Mouse (Mus musculus): ENCODE data around the gene Gtf2ird2. TPM values are rescaled to one million over a fixed set of nuclear protein-coding genes. Genes with fewer than 3 reads are reported as not detected.

The Gtf2ird2 gene
- polyA plus RNA-seq, 1 experiment, result 3.5 TPM

DNA sequence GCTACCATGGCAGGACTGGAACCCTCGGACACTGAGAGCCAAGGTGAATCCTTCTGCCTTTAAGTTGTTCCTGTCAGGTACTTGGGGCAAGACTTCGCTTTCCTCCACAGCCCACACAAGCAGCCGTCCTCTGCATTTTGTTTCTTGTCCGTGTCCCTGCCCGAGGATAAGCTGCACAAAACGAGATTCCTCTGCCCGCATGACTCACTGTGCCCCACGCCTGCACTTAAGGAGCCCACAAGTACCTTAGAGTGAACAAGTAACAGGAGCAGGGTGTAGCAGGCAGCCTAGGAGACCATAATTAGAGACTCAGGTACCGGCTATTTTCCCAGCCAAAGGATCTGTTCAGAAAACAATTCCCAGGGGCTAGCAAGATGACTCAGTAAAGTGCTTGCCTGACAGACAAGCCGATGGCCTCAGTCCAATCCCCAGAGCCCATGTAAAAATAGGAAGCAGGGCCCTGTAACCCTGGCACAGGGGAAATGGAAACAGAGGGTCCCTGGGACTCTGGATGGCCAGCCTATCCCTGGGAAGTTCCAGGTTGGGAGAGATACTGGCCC lies 36.5 kb upstream of the Gtf2ird2 start:
- no peaks in the 10 kb centered on the region for H3K4me1 ChIP-seq (ENCODE audit: control insufficient read depth, insufficient read depth, insufficient read length, low read length)
- no peak overlapping the region for H3K4me3 ChIP-seq (ENCODE audit: low read depth, low read length)
- no peak overlapping the region for H3K27ac ChIP-seq (ENCODE audit: insufficient read depth, low read depth, low read length)
- no peak for TF ChIP-seq CTCF (IDR thresholded peaks at IDR 0.05; ENCODE audit: extremely low read depth, insufficient read length, insufficient replicate concordance, low read depth, low read length)
- no peak for TF ChIP-seq POLR2A (IDR thresholded peaks at IDR 0.05; ENCODE audit: low read depth, low read length)
- H3K27me3 ChIP-seq (ENCODE audit: control insufficient read depth, insufficient read depth, low read length), result no peaks in the 10 kb centered on the region
- peaks cover 14% of the 10 kb centered on the region for H3K36me3 ChIP-seq (ENCODE audit: control insufficient read depth, insufficient read depth, low read length)
- 87% methylated on average over 10 of the region's 10 CpGs for WGBS

DNA sequence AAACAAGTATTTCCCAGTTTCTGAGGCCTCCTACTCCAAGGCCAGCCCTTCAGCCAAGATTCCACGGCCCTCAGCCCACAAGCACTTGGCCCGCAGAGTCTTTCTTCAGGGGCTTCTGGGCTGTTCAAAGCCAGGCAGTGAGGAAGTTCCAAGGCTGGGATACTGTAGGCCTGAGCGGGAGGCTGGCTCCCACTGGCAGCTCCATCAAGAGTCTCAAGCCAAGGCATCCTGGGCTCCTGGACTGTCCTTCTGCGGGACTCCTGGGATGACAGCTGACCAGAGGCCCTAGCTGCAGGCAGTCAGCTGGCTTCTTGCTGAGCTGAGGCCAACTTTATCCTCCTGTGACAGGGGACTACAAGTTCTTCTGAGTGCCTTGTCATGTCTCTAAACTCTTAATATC lies 35.7 kb upstream of the Gtf2ird2 start:
- Histone ChIP-seq H3K27me3 (ENCODE audit: control insufficient read depth, insufficient read depth, low read length) (no peaks in the 10 kb centered on the region), H3K27ac (ENCODE audit: insufficient read depth, low read depth, low read length) (no peak overlapping the region), H3K36me3 (ENCODE audit: control insufficient read depth, insufficient read depth, low read length) (peaks cover 14% of the 10 kb centered on the region), H3K4me3 (ENCODE audit: low read depth, low read length) (no peak overlapping the region), H3K4me1 (ENCODE audit: control insufficient read depth, insufficient read depth, insufficient read length, low read length) (no peaks in the 10 kb centered on the region)
- TF ChIP-seq CTCF (IDR thresholded peaks at IDR 0.05; ENCODE audit: extremely low read depth, insufficient read length, insufficient replicate concordance, low read depth, low read length), result no peak
- no peak for TF ChIP-seq POLR2A (IDR thresholded peaks at IDR 0.05; ENCODE audit: low read depth, low read length)
- 88% methylated on average over 4 of the region's 4 CpGs for WGBS

DNA sequence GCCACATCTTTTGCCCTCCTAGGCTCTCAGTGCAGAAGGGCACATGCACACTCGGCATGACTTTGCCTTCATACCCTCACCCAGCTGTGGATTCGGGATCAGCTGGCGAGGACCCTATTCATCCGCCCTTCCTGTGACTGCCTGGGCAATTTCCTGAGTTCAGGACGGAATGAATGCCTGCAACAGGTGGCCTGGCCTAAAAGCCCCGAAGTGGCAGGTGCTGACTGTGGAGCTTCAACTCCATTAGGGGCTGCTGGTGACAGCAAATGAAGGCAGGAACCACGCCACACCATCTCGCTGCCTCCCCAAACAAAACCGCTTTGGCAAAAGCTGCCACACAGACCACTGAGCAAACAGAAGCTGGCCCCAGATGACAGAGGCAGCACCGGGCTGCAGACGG lies 31.9 kb upstream of the Gtf2ird2 start:
- Histone ChIP-seq H3K4me3 (ENCODE audit: low read depth, low read length) (no peak overlapping the region), H3K27ac (ENCODE audit: insufficient read depth, low read depth, low read length) (no peak overlapping the region), H3K27me3 (ENCODE audit: control insufficient read depth, insufficient read depth, low read length) (no peaks in the 10 kb centered on the region), H3K36me3 (ENCODE audit: control insufficient read depth, insufficient read depth, low read length) (peaks cover 30% of the 10 kb centered on the region), H3K4me1 (ENCODE audit: control insufficient read depth, insufficient read depth, insufficient read length, low read length) (no peaks in the 10 kb centered on the region)
- 80% methylated on average over 11 of the region's 11 CpGs for WGBS
- TF ChIP-seq POLR2A (IDR thresholded peaks at IDR 0.05; ENCODE audit: low read depth, low read length) (no peak), CTCF (IDR thresholded peaks at IDR 0.05; ENCODE audit: extremely low read depth, insufficient read length, insufficient replicate concordance, low read depth, low read length) (no peak)

DNA sequence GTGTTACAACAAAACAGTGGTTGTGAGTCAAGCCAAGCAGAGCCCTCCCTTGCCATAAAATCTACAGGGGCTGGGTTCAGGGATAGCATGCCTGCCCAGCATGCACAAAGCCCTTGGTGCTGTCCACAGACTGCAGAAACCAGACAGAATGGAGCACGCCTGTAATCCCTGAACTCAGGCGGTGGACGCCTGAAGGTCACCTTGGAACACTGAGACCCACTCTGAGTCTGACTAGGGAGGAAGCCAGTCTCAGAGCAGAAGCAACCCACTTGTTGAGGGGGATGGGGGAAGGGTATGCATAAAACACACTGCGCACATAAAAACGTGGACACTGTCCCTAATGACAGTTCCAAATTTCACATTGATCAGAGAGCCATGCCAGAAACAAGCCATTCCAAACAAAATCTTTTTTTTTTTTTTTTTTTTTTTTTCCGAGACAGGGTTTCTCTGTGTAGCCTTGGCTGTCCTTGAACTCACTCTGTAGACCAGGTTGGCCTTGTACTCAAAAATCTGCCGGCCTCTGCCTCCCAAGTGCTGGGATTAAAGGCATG lies 27.8 kb upstream of the Gtf2ird2 start:
- no peak for TF ChIP-seq CTCF (IDR thresholded peaks at IDR 0.05; ENCODE audit: extremely low read depth, insufficient read length, insufficient replicate concordance, low read depth, low read length)
- TF ChIP-seq POLR2A (IDR thresholded peaks at IDR 0.05; ENCODE audit: low read depth, low read length), result no peak

DNA sequence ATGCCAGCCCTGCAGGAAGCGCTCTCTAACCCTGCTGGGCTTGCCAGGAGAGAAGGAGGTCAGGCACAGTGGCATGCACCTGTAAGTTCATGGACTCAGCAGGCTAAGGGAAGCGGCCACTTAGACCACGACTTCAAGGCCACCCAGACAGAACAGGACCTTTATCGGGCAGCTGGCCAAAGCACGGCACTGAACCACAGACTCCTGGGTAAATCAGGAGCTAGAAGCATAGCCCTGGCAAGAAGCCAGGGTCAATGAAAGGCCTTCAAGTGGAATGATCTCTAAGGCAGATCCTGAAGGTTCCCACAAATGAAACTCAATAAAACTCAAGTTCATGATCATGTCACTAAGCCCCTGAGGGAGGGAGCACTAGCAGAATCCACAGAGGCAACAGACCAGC lies 19.1 kb upstream of the Gtf2ird2 start:
- Histone ChIP-seq H3K27me3 (ENCODE audit: control insufficient read depth, insufficient read depth, low read length) (no peaks in the 10 kb centered on the region), H3K27ac (ENCODE audit: insufficient read depth, low read depth, low read length) (no peak overlapping the region), H3K36me3 (ENCODE audit: control insufficient read depth, insufficient read depth, low read length) (peaks cover 20% of the 10 kb centered on the region), H3K4me1 (ENCODE audit: control insufficient read depth, insufficient read depth, insufficient read length, low read length) (peaks cover 2% of the 10 kb centered on the region; the same call in 1 of the 2 replicates), H3K4me3 (ENCODE audit: low read depth, low read length) (no peak overlapping the region)
- whole genome bisulfite sequencing, result 33% methylated on average over 5 of the region's 5 CpGs
- no peak for TF ChIP-seq POLR2A (IDR thresholded peaks at IDR 0.05; ENCODE audit: low read depth, low read length)
- no peak for TF ChIP-seq CTCF (IDR thresholded peaks at IDR 0.05; ENCODE audit: extremely low read depth, insufficient read length, insufficient replicate concordance, low read depth, low read length)

More for the DNA sequence above, 27.8 kb upstream of the Gtf2ird2 start:
- peaks cover 27% of the 10 kb centered on the region for H3K36me3 ChIP-seq (ENCODE audit: control insufficient read depth, insufficient read depth, low read length)
- no peak overlapping the region for H3K27ac ChIP-seq (ENCODE audit: insufficient read depth, low read depth, low read length)
- WGBS, result 82% methylated on average over 7 of the region's 7 CpGs
- H3K4me1 ChIP-seq (ENCODE audit: control insufficient read depth, insufficient read depth, insufficient read length, low read length), result no peaks in the 10 kb centered on the region
- no peaks in the 10 kb centered on the region for H3K27me3 ChIP-seq (ENCODE audit: control insufficient read depth, insufficient read depth, low read length)
- no peak overlapping the region for H3K4me3 ChIP-seq (ENCODE audit: low read depth, low read length)

DNA sequence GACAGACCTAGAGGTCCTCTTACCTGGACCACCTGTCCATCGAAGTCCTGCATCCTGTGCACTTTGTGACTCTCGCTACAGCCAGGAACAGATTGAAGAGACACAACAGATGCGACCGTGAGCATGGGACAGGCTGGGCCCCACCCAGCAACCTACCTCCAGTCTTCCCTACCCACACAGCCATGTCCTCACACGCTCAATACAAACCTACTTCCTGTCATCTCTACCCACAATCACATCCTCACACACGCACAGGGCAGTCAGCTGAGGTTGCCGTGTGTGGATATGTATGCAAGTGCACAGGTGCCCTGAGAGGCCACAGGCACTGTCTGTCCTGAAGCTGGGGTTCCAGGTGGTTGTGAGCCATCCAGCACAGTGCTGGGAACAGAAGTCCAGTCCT lies 17.2 kb upstream of the Gtf2ird2 start:
- WGBS, result 87% methylated on average over 7 of the region's 7 CpGs
- Histone ChIP-seq H3K36me3 (ENCODE audit: control insufficient read depth, insufficient read depth, low read length) (peaks cover 16% of the 10 kb centered on the region), H3K27ac (ENCODE audit: insufficient read depth, low read depth, low read length) (no peak overlapping the region), H3K4me1 (ENCODE audit: control insufficient read depth, insufficient read depth, insufficient read length, low read length) (peaks cover 6% of the 10 kb centered on the region), H3K27me3 (ENCODE audit: control insufficient read depth, insufficient read depth, low read length) (no peaks in the 10 kb centered on the region), H3K4me3 (ENCODE audit: low read depth, low read length) (no peak overlapping the region)
- TF ChIP-seq POLR2A (IDR thresholded peaks at IDR 0.05; ENCODE audit: low read depth, low read length) (no peak), CTCF (IDR thresholded peaks at IDR 0.05; ENCODE audit: extremely low read depth, insufficient read length, insufficient replicate concordance, low read depth, low read length) (no peak)

DNA sequence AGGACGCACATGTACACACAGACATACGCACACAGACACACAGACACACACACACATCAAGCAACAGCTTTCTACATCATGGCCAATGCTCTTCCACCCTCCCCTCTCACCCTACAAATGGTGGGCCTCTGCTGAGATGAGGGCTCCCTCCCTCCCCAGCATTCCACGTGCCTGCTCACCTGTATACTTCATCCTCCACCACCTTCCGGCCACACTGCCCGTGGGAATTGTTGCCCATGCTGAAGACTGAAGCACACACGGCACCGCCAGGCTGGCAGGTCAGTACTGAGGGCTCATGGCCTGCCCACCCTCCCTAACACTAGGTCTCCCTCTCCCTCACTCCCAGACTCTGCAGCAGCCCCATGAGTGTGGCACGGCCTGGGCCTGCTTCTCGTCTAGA lies 15.8 kb upstream of the Gtf2ird2 start:
- 93% methylated on average over 9 of the region's 9 CpGs for WGBS
- Histone ChIP-seq H3K36me3 (ENCODE audit: control insufficient read depth, insufficient read depth, low read length) (peaks cover 11% of the 10 kb centered on the region), H3K4me3 (ENCODE audit: low read depth, low read length) (no peak overlapping the region), H3K27me3 (ENCODE audit: control insufficient read depth, insufficient read depth, low read length) (no peaks in the 10 kb centered on the region), H3K27ac (ENCODE audit: insufficient read depth, low read depth, low read length) (no peak overlapping the region), H3K4me1 (ENCODE audit: control insufficient read depth, insufficient read depth, insufficient read length, low read length) (peaks cover 6% of the 10 kb centered on the region)
- TF ChIP-seq POLR2A (IDR thresholded peaks at IDR 0.05; ENCODE audit: low read depth, low read length) (no peak), CTCF (IDR thresholded peaks at IDR 0.05; ENCODE audit: extremely low read depth, insufficient read length, insufficient replicate concordance, low read depth, low read length) (no peak)
